ENCODE assay signal across 9 mouse cellular contexts in the genomic region with DNA sequence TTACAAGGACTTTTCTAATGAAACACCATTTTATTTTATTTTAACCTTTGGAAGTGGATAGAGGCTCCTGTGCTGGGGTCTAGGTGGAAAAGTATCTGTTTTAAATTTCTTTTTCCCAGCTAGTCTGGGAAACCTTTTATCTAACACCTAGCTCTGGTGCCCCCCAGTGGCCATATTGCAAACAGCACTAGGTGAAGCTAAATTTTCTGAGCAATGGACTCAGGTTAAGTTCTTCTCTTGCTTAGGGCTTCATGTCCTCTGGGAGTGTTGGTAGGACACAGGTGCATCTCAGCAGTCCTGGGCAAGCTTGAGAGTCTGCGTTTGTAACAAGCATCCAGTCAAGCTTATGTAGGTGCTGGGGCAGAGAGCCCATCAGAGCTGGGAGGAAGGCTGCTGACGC. TPM values are rescaled to one million over a fixed set of nuclear protein-coding genes. Genes with fewer than 3 reads are reported as not detected.
DNase-seq lines count a peak whose midpoint lies in the region; ATAC-seq and TF ChIP-seq lines count a peak whose summit lies in the region.
"Had no signal": no experiment of that assay in that cellular context is flagged by ENCODE, and none has a peak within 500 bp of the region (broad histone marks: within the 10 kb centered on the region; RNA-seq: fewer than 3 reads in every experiment).

No protein-coding gene starts in this region.

- no peaks in the 10 kb centered on the region for H3K9me3 ChIP-seq in hindbrain, embryonic 11.5 days (ENCODE audit: control insufficient read depth, low read length)
- no peaks in the 10 kb centered on the region for H3K9me3 ChIP-seq in hindbrain, embryonic 13.5 days

- WGBS in hindbrain, embryonic 11.5 days = 53% methylated on average over 2 of the region's 2 CpGs
- WGBS in hindbrain, embryonic 13.5 days = 50% methylated on average over 2 of the region's 2 CpGs
- 48% methylated on average over 2 of the region's 2 CpGs for WGBS in liver, adult 2 months

- TF ChIP-seq POLR2A in liver, adult 2 months (IDR thresholded peaks at IDR 0.05; ENCODE audit: extremely low read depth, insufficient read depth, low read length) = no peak

- H3K27me3 ChIP-seq in hindbrain, embryonic 11.5 days (ENCODE audit: control insufficient read depth, insufficient read depth, low read length) = no peaks in the 10 kb centered on the region
- peaks cover 3% of the 10 kb centered on the region; the same call in 1 of the 2 replicates for H3K27me3 ChIP-seq in hindbrain, embryonic 13.5 days
- H3K27me3 ChIP-seq in liver, adult 2 months (ENCODE audit: control insufficient read depth, insufficient read depth, low read length) = no peaks in the 10 kb centered on the region

- no peaks in the 10 kb centered on the region for H3K36me3 ChIP-seq in hindbrain, embryonic 11.5 days (ENCODE audit: control insufficient read depth, insufficient read depth, low read length)
- H3K36me3 ChIP-seq in hindbrain, embryonic 13.5 days = no peaks in the 10 kb centered on the region
- no peaks in the 10 kb centered on the region for H3K36me3 ChIP-seq in liver, adult 2 months (ENCODE audit: control insufficient read depth, insufficient read depth, low read length)

- no peak overlapping the region for H3K4me3 ChIP-seq in hindbrain, embryonic 11.5 days (ENCODE audit: low read depth, low read length)
- H3K4me3 ChIP-seq in hindbrain, embryonic 13.5 days = no peak overlapping the region
- H3K4me3 ChIP-seq in liver, adult 2 months (ENCODE audit: insufficient read depth, low read depth, low read length) = no peak overlapping the region

- no peak overlapping the region for H3K9ac ChIP-seq in hindbrain, embryonic 11.5 days (ENCODE audit: low read depth, low read length)
- H3K9ac ChIP-seq in hindbrain, embryonic 13.5 days = no peak overlapping the region
- H3K9ac ChIP-seq in liver, adult 2 months (ENCODE audit: low read depth, low read length) = no peak overlapping the region

- no peaks in the 10 kb centered on the region for H3K79me2 ChIP-seq in liver, adult 2 months (ENCODE audit: control insufficient read depth, insufficient read depth, low read length)

- no peak for ATAC-seq in hindbrain, embryonic 11.5 days (ENCODE audit: low FRiP score)
- ATAC-seq in hindbrain, embryonic 13.5 days (ENCODE audit: low FRiP score) = no peak

- no peak overlapping the region for H3K27ac ChIP-seq in hindbrain, embryonic 11.5 days (ENCODE audit: low read depth, low read length)
- H3K27ac ChIP-seq in hindbrain, embryonic 13.5 days = no peak overlapping the region
- no peak overlapping the region for H3K27ac ChIP-seq in liver, adult 2 months (replicated peaks; ENCODE audit: insufficient read depth, low read depth, low read length)
- H3K27ac ChIP-seq: macrophage had no signal

- peak; percentile 82 for DNase-seq in hindbrain, embryonic 11.5 days (ENCODE audit: low spot score)
- peak; percentile 76 to 79 for DNase-seq in adrenal gland, adult 18-20 months (ENCODE audit: low spot score in 2 of 2)
- peak; percentile 42 for DNase-seq in embryo, embryonic 11.5 days (ENCODE audit: low read depth, low spot score)
- DNase-seq in kidney, adult 9 months = peak; percentile 75
- DNase-seq in liver, adult 2 months (ENCODE audit: extremely low read depth, low read depth, low spot score) = peak; percentile 38
- peak; percentile 89 to 93 for DNase-seq in right cerebral cortex, adult 2 months (ENCODE audit: low spot score in 2 of 2)
- DNase-seq in urinary bladder, postnatal 14 days (ENCODE audit: low spot score) = peak; percentile 75

- 0 out of 2 replicates have a peak, but pooled peaks have one; percentile 8 for TF ChIP-seq CTCF in liver, adult 2 months (IDR thresholded peaks at IDR 0.05; ENCODE audit: low read depth, low read length)

- H3K4me2 ChIP-seq in hindbrain, embryonic 11.5 days (replicated peaks; ENCODE audit: low read depth, low read length) = no peak overlapping the region
- no peak overlapping the region for H3K4me2 ChIP-seq in hindbrain, embryonic 13.5 days

- H3K4me1 ChIP-seq in hindbrain, embryonic 11.5 days (replicated peaks; ENCODE audit: control insufficient read depth, insufficient read depth, low read length) = no peaks in the 10 kb centered on the region
- H3K4me1 ChIP-seq in hindbrain, embryonic 13.5 days (replicated peaks) = no peaks in the 10 kb centered on the region
- no peaks in the 10 kb centered on the region for H3K4me1 ChIP-seq in liver, adult 2 months (ENCODE audit: control insufficient read depth, insufficient read depth, low read length)

RNA-seq across cellular contexts. Expression of gene Wfs1, which starts 13.0 kb away (rescaled TPM):
- polyA plus RNA-seq in hindbrain, embryonic 11.5 days (2014; fragmentation: Nextera tagmentation; extraction: Ambion mirVana) = 6.0 and 7.0 TPM in 2 replicates
- 5.0 and 6.0 TPM in 2 replicates for polyA plus RNA-seq in hindbrain, embryonic 13.5 days (2015; fragmentation: Nextera tagmentation; extraction: Ambion mirVana)
- total RNA-seq in adrenal gland, adult 18-20 months (2021) = 100 to 1,000 TPM in 1 of 2 experiments, 10 to 100 TPM in 1; 28.0 to 133 TPM
- total RNA-seq in liver, adult 2 months (2014; rRNA removed) = 2.1 and 2.2 TPM in 2 replicates
- 7.4 and 8.8 TPM in 2 replicates for polyA plus RNA-seq in liver, adult 2 months (2012; rRNA removed)

Comparison
In these comparisons a context has a peak if more than half of its experiments do, and no peak if none do; other contexts are left out.
1. DNase-seq: peak in every context shown above with its lines; median percentile 91 in right cerebral cortex, adult 2 months; 82 in hindbrain, embryonic 11.5 days; 78 in adrenal gland, adult 18-20 months; 75 in kidney, adult 9 months; 75 in urinary bladder, postnatal 14 days; 42 in embryo, embryonic 11.5 days; 38 in liver, adult 2 months.